Mouse (Mus musculus) heart, adult 2 months (tissue): ENCODE results near the gene Chrna10.

Source experiments
- EP300 ChIP-seq: fragments of 200-500 bp; IDR thresholded peaks from 2 replicates; pipeline ENCODE4 v1.6.1; 2011; ENCODE audit warnings: low read depth, low read length, control low read depth; ENCODE audit not compliant: insufficient read depth
- POLR2A ChIP-seq: fragments of 200-500 bp; IDR thresholded peaks from 2 replicates; pipeline ENCODE4 v1.6.1; 2011; ENCODE audit warnings: mild to moderate bottlenecking, low read depth, low read length, control low read depth; ENCODE audit not compliant: insufficient read depth

DNA sequence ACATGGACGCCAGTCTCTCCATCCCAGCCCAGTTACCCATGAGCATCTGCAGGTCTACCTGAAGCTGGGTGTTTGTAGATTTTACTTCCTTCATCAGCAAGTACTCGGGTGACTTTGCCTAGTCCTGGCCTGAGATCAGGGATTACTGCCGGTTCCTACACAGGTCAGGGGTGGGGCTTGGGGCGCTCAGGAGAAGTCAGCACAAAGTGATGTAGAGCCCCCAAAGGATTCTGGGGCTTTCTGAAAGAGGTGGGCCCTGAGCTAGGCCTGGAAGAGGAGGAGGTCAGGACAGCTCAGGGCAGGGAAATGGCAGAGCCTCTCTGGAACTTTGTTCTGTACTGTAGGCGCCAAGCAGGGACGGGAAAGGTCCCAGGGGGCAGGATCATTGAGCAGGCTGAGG lies 13.9 kb downstream of the Chrna10 start:
- TF ChIP-seq POLR2A (no peak), EP300 (no peak)
